Mouse (Mus musculus) olfactory bulb, adult 2 months (tissue): ENCODE results near the gene Ccr10.

Experiments
- CTCF ChIP-seq: fragments of 200-500 bp; IDR thresholded peaks from 2 replicates; pipeline ENCODE4 v1.5.1; 2012; ENCODE audit warnings: low read depth, mild to moderate bottlenecking, low read length, moderate library complexity; ENCODE audit not compliant: insufficient read depth
- POLR2A ChIP-seq: fragments of 200-500 bp; IDR thresholded peaks from 2 replicates; pipeline ENCODE4 v1.6.1; 2012; ENCODE audit warnings: mild to moderate bottlenecking, low read depth, low read length, moderate library complexity; ENCODE audit not compliant: insufficient read depth

GRCm38 (mm10) chr11:101133037-101133436, 42.2 kb downstream of the Ccr10 start:
- TF ChIP-seq CTCF (no peak), POLR2A (no peak)
